ENCODE assay signal across 8 mouse cellular contexts in the genomic region with DNA sequence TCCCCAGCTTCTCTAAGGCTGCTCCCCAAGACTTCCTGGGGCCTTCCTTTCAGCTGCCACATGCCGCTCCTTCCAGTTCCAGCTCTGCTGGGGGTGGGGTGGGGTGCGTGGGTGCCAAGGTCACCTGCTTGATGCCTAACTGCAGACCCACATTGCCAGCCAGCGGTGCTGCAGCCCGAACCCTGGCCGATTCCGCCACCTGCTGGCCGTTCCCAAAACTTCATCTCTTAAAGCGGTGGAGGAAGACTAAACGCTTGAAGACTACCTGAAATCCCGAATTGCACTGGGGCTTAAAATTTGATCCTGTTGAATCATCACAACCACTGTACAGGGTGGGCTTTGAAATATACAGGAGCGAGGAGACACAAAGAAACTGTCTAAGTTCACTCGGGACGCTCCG. TPM values are rescaled to one million over a fixed set of nuclear protein-coding genes. Genes with fewer than 3 reads are reported as not detected.
A peak's percentile ranks its signal among the peaks of the same experiment; 100 is the strongest.
DNase-seq lines count a peak whose midpoint lies in the region; ATAC-seq and TF ChIP-seq lines count a peak whose summit lies in the region.

No protein-coding gene starts in this region.

- TF ChIP-seq CTCF in G1E (IDR thresholded peaks at IDR 0.05; ENCODE audit: low read depth, low read length): peak; percentile 48
- TF ChIP-seq CTCF in lung, embryonic 14.5 days (IDR thresholded peaks at IDR 0.05; ENCODE audit: low read depth): peak; percentile 85

- H3K9me3 ChIP-seq in G1E (replicated peaks): no peaks in the 10 kb centered on the region
- no peaks in the 10 kb centered on the region for H3K9me3 ChIP-seq in forebrain, embryonic 14.5 days (replicated peaks; ENCODE audit: control insufficient read depth, low read length)
- H3K9me3 ChIP-seq in lung, embryonic 14.5 days (ENCODE audit: low read depth, low read length): no peaks in the 10 kb centered on the region

- H3K36me3 ChIP-seq in G1E (replicated peaks): no peaks in the 10 kb centered on the region
- no peaks in the 10 kb centered on the region for H3K36me3 ChIP-seq in forebrain, embryonic 14.5 days (ENCODE audit: control insufficient read depth, insufficient read depth, low read length)
- no peaks in the 10 kb centered on the region for H3K36me3 ChIP-seq in lung, embryonic 14.5 days (ENCODE audit: insufficient read depth)

- peak; percentile 65 for DNase-seq in G1E (ENCODE audit: low spot score)
- peak; percentile 58 for DNase-seq in c-Kit-positive CD71-positive TER-119-positive erythroid progenitor cells, embryonic 14.5 days (ENCODE audit: low spot score)
- DNase-seq in forebrain, embryonic 14.5 days (ENCODE audit: low spot score): peak; percentile 79
- DNase-seq in heart, postnatal 14 days: peak; percentile 80 to 87
- DNase-seq in kidney, postnatal 4 days: peak; percentile 91
- DNase-seq in lung, embryonic 14.5 days: peak; percentile 85
- peak; percentile 78 for DNase-seq in ovary, postnatal 14 days (ENCODE audit: low spot score)
- DNase-seq in thymus, postnatal 36 days: peak; percentile 78 to 80

- H3K27me3 ChIP-seq in G1E (ENCODE audit: insufficient read depth, low read length): peaks cover 63% of the 10 kb centered on the region
- H3K27me3 ChIP-seq in forebrain, embryonic 14.5 days (replicated peaks; ENCODE audit: control insufficient read depth, insufficient read depth, low read length): peaks cover 49% of the 10 kb centered on the region
- peaks cover 74% of the 10 kb centered on the region for H3K27me3 ChIP-seq in lung, embryonic 14.5 days (ENCODE audit: insufficient read depth, low read length)

- H3K27ac ChIP-seq in forebrain, embryonic 14.5 days (ENCODE audit: low read depth, low read length): no peak overlapping the region
- H3K27ac ChIP-seq in lung, embryonic 14.5 days (ENCODE audit: low read depth): no peak overlapping the region

- H3K4me1 ChIP-seq in G1E (ENCODE audit: insufficient read depth, low read depth, low read length): peaks cover 25% of the 10 kb centered on the region
- peaks cover 15% of the 10 kb centered on the region for H3K4me1 ChIP-seq in forebrain, embryonic 14.5 days (ENCODE audit: control insufficient read depth, insufficient read depth, low read length)
- H3K4me1 ChIP-seq in lung, embryonic 14.5 days (ENCODE audit: insufficient read depth): peaks cover 9% of the 10 kb centered on the region; the same call in 1 of the 2 replicates

- H3K4me3 ChIP-seq in G1E (ENCODE audit: low read depth, low read length): no peak overlapping the region; the same call in 1 of the 2 replicates
- H3K4me3 ChIP-seq in forebrain, embryonic 14.5 days (ENCODE audit: low read depth, low read length): no peak overlapping the region
- H3K4me3 ChIP-seq in lung, embryonic 14.5 days (ENCODE audit: low read depth, low read length): no peak overlapping the region

- whole genome bisulfite sequencing in forebrain, embryonic 14.5 days: under 1% methylated on average over 14 of the region's 14 CpGs
- WGBS in lung, embryonic 14.5 days: 4% methylated on average over 14 of the region's 14 CpGs

- no peak for ATAC-seq in G1E (ENCODE audit: extremely low read depth, insufficient number of reproducible peaks, low FRiP score, poor library complexity, severe bottlenecking)
- no peak for ATAC-seq in forebrain, embryonic 14.5 days
- ATAC-seq in lung, embryonic 14.5 days (ENCODE audit: insufficient read depth): no peak

- no peak overlapping the region for H3K9ac ChIP-seq in forebrain, embryonic 14.5 days (ENCODE audit: low read length)
- no peak overlapping the region for H3K9ac ChIP-seq in lung, embryonic 14.5 days

- intact Hi-C loops in heart, postnatal 14 days (cut with DNase I): loop anchor here (1.0 kb wide), 1 partner anchor 80 kb away; no protein-coding TSS in a partner anchor

- H3K4me2 ChIP-seq in forebrain, embryonic 14.5 days (ENCODE audit: low read length): peak overlapping the region; percentile 39
- peak overlapping the region; percentile 39 for H3K4me2 ChIP-seq in lung, embryonic 14.5 days

RNA-seq across cellular contexts. Expression of gene Ppp1r1b, which starts 3.0 kb away (rescaled TPM):
- total RNA-seq in G1E (2014; fragmentation: Nextera tagmentation) (not detected in 2 replicates), G1E (2017) (not detected in 2 replicates)
- not detected in 2 replicates for polyA plus RNA-seq in G1E (2012)
- 33.1 and 42.2 TPM in 2 replicates for polyA plus RNA-seq in forebrain, embryonic 14.5 days (2014; fragmentation: Nextera tagmentation; extraction: Ambion mirVana)
- 1 to 10 TPM; 1.8 to 3.0 TPM for total RNA-seq in heart, postnatal 14 days (2021)
- polyA plus RNA-seq in lung, embryonic 14.5 days (2014; fragmentation: Nextera tagmentation; extraction: Ambion mirVana): 0.53 and 1.3 TPM in 2 replicates

RNA-seq across cellular contexts. Expression of gene Stard3, which starts 12.9 kb away (rescaled TPM):
- total RNA-seq in G1E (2014; fragmentation: Nextera tagmentation) (10.9 and 14.3 TPM in 2 replicates), G1E (2017) (18.5 and 20.0 TPM in 2 replicates)
- 22.9 and 28.4 TPM in 2 replicates for polyA plus RNA-seq in G1E (2012)
- polyA plus RNA-seq in forebrain, embryonic 14.5 days (2014; fragmentation: Nextera tagmentation; extraction: Ambion mirVana): 43.8 and 46.6 TPM in 2 replicates
- total RNA-seq in heart, postnatal 14 days (2021): 10 to 100 TPM; 21.7 to 23.3 TPM
- polyA plus RNA-seq in lung, embryonic 14.5 days (2014; fragmentation: Nextera tagmentation; extraction: Ambion mirVana): 38.2 and 42.7 TPM in 2 replicates

RNA-seq across cellular contexts. Expression of gene Neurod2, which starts 15.8 kb away (rescaled TPM):
- total RNA-seq in G1E (2014; fragmentation: Nextera tagmentation) (not detected in 2 replicates), G1E (2017) (0.05 and 0.06 TPM in 2 replicates)
- not detected in 2 replicates for polyA plus RNA-seq in G1E (2012)
- polyA plus RNA-seq in forebrain, embryonic 14.5 days (2014; fragmentation: Nextera tagmentation; extraction: Ambion mirVana): 64.1 and 90.9 TPM in 2 replicates
- not detected for total RNA-seq in heart, postnatal 14 days (2021)
- polyA plus RNA-seq in lung, embryonic 14.5 days (2014; fragmentation: Nextera tagmentation; extraction: Ambion mirVana): not detected in 2 replicates

RNA-seq across cellular contexts. Expression of gene Tcap, which starts 38.4 kb away (rescaled TPM):
- total RNA-seq in G1E (2014; fragmentation: Nextera tagmentation) (not detected in 2 replicates), G1E (2017) (0.23 TPM in 1 of 2 replicates, not detected in the other)
- 0.13 TPM in 1 of 2 replicates, not detected in the other for polyA plus RNA-seq in G1E (2012)
- 0.23 TPM in 1 of 2 replicates, not detected in the other for polyA plus RNA-seq in forebrain, embryonic 14.5 days (2014; fragmentation: Nextera tagmentation; extraction: Ambion mirVana)
- total RNA-seq in heart, postnatal 14 days (2021): 100 to 1,000 TPM; 841 to 967 TPM
- 3.8 TPM in 1 of 2 replicates, not detected in the other for polyA plus RNA-seq in lung, embryonic 14.5 days (2014; fragmentation: Nextera tagmentation; extraction: Ambion mirVana)

RNA-seq across cellular contexts. Expression of gene Pnmt, which starts 41.0 kb away (rescaled TPM):
- not detected in 2 replicates for total RNA-seq in G1E (2014; fragmentation: Nextera tagmentation)
- total RNA-seq in G1E (2017): 0.12 TPM in 1 of 2 replicates, not detected in the other
- not detected in 2 replicates for polyA plus RNA-seq in G1E (2012)
- polyA plus RNA-seq in forebrain, embryonic 14.5 days (2014; fragmentation: Nextera tagmentation; extraction: Ambion mirVana): 0.32 and 0.36 TPM in 2 replicates
- total RNA-seq in heart, postnatal 14 days (2021): under 1 TPM; 0.41 to 0.61 TPM
- polyA plus RNA-seq in lung, embryonic 14.5 days (2014; fragmentation: Nextera tagmentation; extraction: Ambion mirVana): not detected in 2 replicates

Comparison
In these comparisons a context has a peak if more than half of its experiments do, and no peak if none do; other contexts are left out.
1. RNA of gene Ppp1r1b, which starts 3.0 kb away (polyA plus RNA-seq): 33.1 to 42.2 TPM in forebrain, embryonic 14.5 days; 0.53 to 1.3 TPM in lung, embryonic 14.5 days and not detected in G1E; every median in the first group is over 10 times any median in the second.
2. RNA of gene Neurod2, which starts 15.8 kb away (polyA plus RNA-seq): 64.1 to 90.9 TPM in forebrain, embryonic 14.5 days; not detected in G1E and not detected in lung, embryonic 14.5 days; every median in the first group is over 10 times any median in the second.
3. Peak in every context shown above with its lines, with median percentiles within 50 percentile points of each other: DNase-seq.